Mouse (Mus musculus) lung, adult 18-20 months (tissue): ENCODE results near the gene Wdr59.

Source experiments
- DNase-seq, 2 experiments: peaks; one replicate each; pipeline ENCODE4 v3.0.0; 2022; ENCODE audit warnings: mixed read lengths in 2 of 2

The Wdr59 gene

DNA sequence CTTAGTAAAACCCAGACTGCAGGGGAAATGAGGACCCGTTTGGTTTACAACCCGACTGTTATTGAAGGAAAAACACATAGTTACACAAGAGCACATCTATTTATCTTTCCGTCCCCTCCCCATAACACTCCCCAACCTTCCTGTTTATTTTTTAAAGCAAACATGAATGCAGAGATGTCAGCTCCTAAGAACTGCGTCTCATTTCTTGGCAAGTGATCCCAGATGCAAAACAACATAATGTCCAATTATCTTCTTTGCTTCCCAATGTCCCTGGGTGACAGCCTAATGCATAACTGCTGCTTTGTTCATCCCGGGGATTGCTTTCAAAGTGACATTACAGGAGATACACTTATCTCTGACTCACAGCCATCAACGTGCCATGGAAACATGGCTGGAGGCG lies 30.7 kb downstream of the Wdr59 start:
- peak in 1 of 2 experiments; percentile 42 for DNase-seq

- no peak for DNase-seq
Observed at GRCm38 (mm10) chr8:111490034-111490591, 31.8 kb downstream of the Wdr59 start.

GRCm38 (mm10) chr8:111480691-111481090 lies 41.2 kb downstream of the Wdr59 start:
- DNase-seq, result no peak

- DNase-seq, result no peak
Observed at GRCm38 (mm10) chr8:111477761-111478465, 44.0 kb downstream of the Wdr59 start.

DNA sequence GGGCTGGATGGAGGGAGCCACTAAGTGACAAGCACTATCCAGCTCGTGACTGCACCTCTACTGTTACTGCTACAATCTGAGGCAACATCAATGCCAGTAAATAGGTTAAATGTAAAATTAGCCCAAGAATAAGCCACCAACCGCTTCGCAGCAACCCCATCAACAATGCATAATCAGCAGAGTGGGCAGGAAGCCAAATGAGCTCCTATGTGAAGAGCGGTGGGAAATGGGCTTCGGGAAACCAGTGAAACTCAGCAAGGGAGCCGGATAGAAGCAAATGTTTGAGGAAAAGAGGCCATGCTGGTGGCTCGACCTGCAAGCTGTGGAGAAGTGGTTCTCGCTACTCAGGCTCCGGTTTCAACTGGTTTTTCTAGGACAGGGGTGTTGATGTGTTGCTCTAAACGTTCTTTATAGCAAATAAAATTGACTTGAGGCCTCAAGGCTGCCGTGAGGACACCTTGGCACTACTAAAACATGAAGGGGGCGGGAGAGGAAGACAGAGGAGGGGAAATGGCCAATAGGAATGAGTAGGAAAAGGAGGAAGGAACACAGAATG lies 50.3 kb downstream of the Wdr59 start:
- DNase-seq, result no peak

- DNase-seq, result no peak
Observed at GRCm38 (mm10) chr8:111469013-111469412, 52.9 kb downstream of the Wdr59 start.

- no peak for DNase-seq
Observed at GRCm38 (mm10) chr8:111465341-111465740, 56.6 kb downstream of the Wdr59 start.

- DNase-seq, result no peak
Observed at GRCm38 (mm10) chr8:111464526-111464925, 57.4 kb downstream of the Wdr59 start.

- DNase-seq, result no peak
Observed at GRCm38 (mm10) chr8:111449671-111450070, 72.2 kb downstream of the Wdr59 start.

DNA sequence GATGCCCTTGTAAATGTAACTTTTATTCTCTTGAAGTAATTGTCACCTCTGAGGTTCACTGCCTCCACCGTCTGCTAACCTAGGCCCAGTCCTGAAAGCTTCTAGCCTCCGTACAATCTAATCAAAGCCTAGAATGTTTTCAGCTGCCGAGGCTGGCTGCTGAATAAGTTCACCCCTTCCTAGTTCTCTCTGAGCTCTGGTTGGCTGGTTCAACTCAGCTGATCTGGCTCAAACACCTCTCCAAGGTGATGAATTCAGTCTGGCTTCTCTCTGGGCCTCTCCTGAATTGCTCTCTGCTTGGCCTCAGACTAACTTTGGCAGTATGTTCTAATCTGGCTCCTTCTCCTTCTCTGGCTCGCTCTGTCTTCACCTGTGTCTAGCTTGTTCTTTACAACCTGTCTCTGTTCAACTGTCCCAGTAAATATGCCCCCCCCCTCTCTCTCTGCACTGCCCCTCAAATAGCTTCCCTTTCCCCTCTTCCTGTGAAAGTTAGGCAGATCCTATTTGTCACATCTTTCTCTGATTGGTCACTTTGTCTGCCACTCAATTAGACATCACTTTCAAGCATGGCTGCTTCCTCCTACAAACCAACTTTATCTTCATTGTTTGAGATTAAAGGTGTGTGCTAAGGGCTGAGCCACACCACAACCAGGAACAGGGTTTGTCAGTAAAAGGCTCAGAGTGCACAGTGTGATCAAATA lies 75.8 kb downstream of the Wdr59 start:
- no peak for DNase-seq

DNA sequence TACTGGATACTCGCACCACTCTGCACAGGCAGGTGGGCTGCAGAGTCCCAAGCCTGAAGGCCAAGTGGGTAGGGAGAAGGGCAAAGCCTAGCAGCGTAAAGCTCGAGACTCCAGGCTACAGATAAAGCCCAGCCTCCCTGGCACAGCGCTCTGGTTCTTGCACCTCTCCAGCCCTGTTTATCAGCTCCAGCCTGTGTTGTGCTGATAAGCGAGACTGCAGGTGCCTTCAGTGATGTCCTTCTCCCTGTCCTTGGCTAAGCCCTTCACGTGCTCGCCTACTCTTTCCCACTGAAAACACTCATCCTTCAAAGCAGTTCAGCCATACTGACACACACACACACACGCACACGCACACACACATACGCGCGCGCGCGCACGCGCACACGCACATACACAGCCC lies 76.3 kb downstream of the Wdr59 start:
- no peak for DNase-seq

DNA sequence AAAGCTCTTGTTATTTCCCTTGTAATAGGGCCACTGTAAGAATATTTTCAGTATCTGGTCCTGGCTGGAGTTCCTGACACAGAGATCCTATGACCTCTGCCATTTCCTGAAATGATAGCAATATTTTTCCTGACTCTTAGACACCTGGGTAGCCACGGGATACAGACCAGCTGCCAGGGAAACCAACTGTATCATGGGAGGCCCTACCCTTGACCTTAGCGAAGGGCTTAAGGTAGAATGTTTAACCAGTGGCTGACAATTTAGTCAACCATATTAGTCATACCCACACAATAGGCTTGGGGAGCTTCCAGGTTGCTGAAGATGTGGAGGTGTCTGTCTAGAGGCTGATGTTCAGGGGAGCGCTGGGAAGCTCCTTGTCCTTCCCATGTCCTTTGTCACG lies 77.6 kb downstream of the Wdr59 start:
- no peak for DNase-seq

GRCm38 (mm10) chr8:111439189-111439588 lies 82.7 kb downstream of the Wdr59 start:
- peak; percentile 63 to 69 for DNase-seq

- DNase-seq, result no peak
Observed at GRCm38 (mm10) chr8:111435071-111435828, 86.6 kb downstream of the Wdr59 start.

- DNase-seq, result no peak
Observed at GRCm38 (mm10) chr8:111424646-111425045, 97.2 kb downstream of the Wdr59 start.

- no peak for DNase-seq
Observed at GRCm38 (mm10) chr8:111424181-111424580, 97.7 kb downstream of the Wdr59 start.

- no peak for DNase-seq
Observed at GRCm38 (mm10) chr8:111422614-111423013, 99.3 kb downstream of the Wdr59 start.

DNA sequence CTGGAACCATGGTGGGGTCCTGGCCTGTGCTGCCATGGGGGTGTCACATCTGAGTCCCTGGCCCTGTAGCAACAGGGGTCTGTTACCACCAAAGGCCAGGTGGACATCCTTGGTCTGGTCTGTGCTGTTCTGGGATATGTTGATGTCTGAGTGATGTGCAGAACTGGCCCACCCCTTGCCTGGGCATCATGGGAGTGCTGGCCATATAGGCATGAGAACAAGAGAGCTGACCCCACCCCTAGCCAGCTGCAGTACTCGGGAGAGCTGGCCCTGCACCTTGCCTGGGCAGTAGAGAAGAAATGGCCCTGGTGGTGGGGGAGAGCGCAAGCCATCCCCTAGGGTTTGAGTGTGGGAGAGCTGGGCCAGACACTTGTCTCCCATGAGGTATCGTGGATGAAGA lies 102.7 kb downstream of the Wdr59 start:
- DNase-seq, result no peak

DNA sequence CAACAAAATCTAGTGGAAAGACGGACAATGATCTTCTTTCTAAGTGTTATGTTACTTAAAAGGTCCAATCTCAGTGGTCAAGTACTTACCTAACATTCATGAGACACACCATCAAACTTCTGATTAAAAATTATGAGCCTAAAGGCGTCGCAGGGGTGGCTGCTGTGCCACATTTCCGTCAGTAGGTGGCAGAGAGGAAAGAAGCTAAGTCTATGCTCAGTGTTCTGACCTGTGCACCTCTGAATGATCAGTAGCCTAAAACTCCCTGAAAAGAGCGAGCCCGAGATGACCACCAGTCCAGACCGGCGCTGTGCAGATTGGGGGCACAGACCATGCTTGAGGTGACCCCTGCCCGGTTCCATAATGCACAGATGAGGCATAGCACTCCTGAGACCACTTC lies 103.3 kb downstream of the Wdr59 start:
- DNase-seq, result peak in 1 of 2 experiments; percentile 4

- no peak for DNase-seq
Observed at GRCm38 (mm10) chr8:111417222-111417621, 104.7 kb downstream of the Wdr59 start.

- DNase-seq, result no peak
Observed at GRCm38 (mm10) chr8:111403391-111403790, 118.5 kb downstream of the Wdr59 start.
